In the genomic region with DNA sequence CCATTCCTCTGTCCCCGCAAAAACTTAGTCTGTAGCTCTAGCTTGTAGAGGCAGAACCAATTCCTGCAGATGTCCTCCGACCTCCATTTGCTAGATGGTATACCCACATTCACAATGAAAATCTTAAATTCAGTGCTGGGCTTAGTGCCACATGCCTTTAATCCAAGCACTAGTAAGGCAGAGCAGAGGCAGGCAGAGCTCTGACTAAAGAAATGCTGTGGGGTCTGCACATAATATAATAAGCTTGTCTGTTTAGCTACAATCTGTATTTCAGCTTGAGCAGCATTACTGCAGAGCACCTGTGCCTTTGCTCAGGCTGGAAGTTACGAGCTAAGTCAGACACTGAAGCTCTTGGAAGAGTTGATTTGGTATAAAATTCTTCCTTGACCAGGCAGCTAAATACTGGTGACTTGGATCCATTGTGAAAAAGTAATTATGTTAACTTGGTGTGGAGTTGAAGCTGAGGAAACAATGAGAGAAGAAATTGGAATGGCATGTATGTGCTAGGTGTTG, we compare ENCODE assay signal across 23 mouse cellular contexts. TPM values are rescaled to one million over a fixed set of nuclear protein-coding genes. Genes with fewer than 3 reads are reported as not detected.
A peak's percentile ranks its signal among the peaks of the same experiment; 100 is the strongest.
DNase-seq lines count a peak whose midpoint lies in the region; ATAC-seq lines count a peak whose summit lies in the region.
"Had no signal": no experiment of that assay in that cellular context is flagged by ENCODE, and none has a peak within 500 bp of the region (broad histone marks: within the 10 kb centered on the region; RNA-seq: fewer than 3 reads in every experiment).

No protein-coding gene starts in this region.

- no peaks in the 10 kb centered on the region for H3K27me3 ChIP-seq in forebrain, embryonic 11.5 days (ENCODE audit: control insufficient read depth, insufficient read depth, low read length)
- H3K27me3 ChIP-seq in forebrain, embryonic 10.5 days (ENCODE audit: poor library complexity, severe bottlenecking): no peaks in the 10 kb centered on the region
- no peaks in the 10 kb centered on the region for H3K27me3 ChIP-seq in heart, embryonic 16.5 days (ENCODE audit: control insufficient read depth, insufficient read depth, low read length)
- H3K27me3 ChIP-seq in neural tube, embryonic 14.5 days (ENCODE audit: control insufficient read depth, insufficient read depth, low read length): no peaks in the 10 kb centered on the region
- H3K27me3 ChIP-seq: embryonic facial prominence, embryonic 15.5 days; hindbrain, embryonic 13.5 days; intestine, embryonic 15.5 days; kidney, embryonic 15.5 days; limb, embryonic 12.5 days; liver, embryonic 12.5 days; lung, embryonic 15.5 days; neural tube, embryonic 12.5 days; Patski had no signal

- no peak overlapping the region for H3K9ac ChIP-seq in forebrain, embryonic 11.5 days (ENCODE audit: low read length)
- H3K9ac ChIP-seq in heart, embryonic 16.5 days (ENCODE audit: low read length): no peak overlapping the region
- no peak overlapping the region for H3K9ac ChIP-seq in neural tube, embryonic 14.5 days (replicated peaks; ENCODE audit: low read depth, low read length)
- H3K9ac ChIP-seq: embryonic facial prominence, embryonic 15.5 days; hindbrain, embryonic 13.5 days; intestine, embryonic 15.5 days; kidney, embryonic 15.5 days; limb, embryonic 12.5 days; liver, embryonic 12.5 days; lung, embryonic 15.5 days; neural tube, embryonic 12.5 days had no signal

- H3K9me3 ChIP-seq in forebrain, embryonic 11.5 days (ENCODE audit: control insufficient read depth, low read length): no peaks in the 10 kb centered on the region
- H3K9me3 ChIP-seq in forebrain, embryonic 10.5 days: no peaks in the 10 kb centered on the region
- H3K9me3 ChIP-seq in heart, embryonic 16.5 days (replicated peaks; ENCODE audit: control insufficient read depth, low read length): no peaks in the 10 kb centered on the region
- no peaks in the 10 kb centered on the region for H3K9me3 ChIP-seq in neural tube, embryonic 14.5 days (ENCODE audit: control insufficient read depth, low read length)
- H3K9me3 ChIP-seq: embryonic facial prominence, embryonic 15.5 days; hindbrain, embryonic 13.5 days; intestine, embryonic 15.5 days; kidney, embryonic 15.5 days; limb, embryonic 12.5 days; liver, embryonic 12.5 days; lung, embryonic 15.5 days; neural tube, embryonic 12.5 days had no signal

- WGBS in forebrain, embryonic 11.5 days: 84% methylated on average over 3 of the region's 3 CpGs
- WGBS in forebrain, embryonic 10.5 days: 81% methylated on average over 3 of the region's 3 CpGs
- WGBS in heart, embryonic 16.5 days: 71% methylated on average over 3 of the region's 3 CpGs
- WGBS in neural tube, embryonic 14.5 days: 73% methylated on average over 3 of the region's 3 CpGs

- no peak overlapping the region for H3K27ac ChIP-seq in forebrain, embryonic 11.5 days (ENCODE audit: low read depth, low read length)
- H3K27ac ChIP-seq in forebrain, embryonic 10.5 days: no peak overlapping the region
- peak overlapping the region; percentile 35; the same call in 1 of the 2 replicates for H3K27ac ChIP-seq in heart, embryonic 16.5 days (ENCODE audit: low read length)
- H3K27ac ChIP-seq in neural tube, embryonic 14.5 days (ENCODE audit: low read depth, low read length): no peak overlapping the region
- H3K27ac ChIP-seq: embryonic facial prominence, embryonic 15.5 days; hindbrain, embryonic 13.5 days; intestine, embryonic 15.5 days; kidney, embryonic 15.5 days; limb, embryonic 12.5 days; liver, embryonic 12.5 days; lung, embryonic 15.5 days; neural tube, embryonic 12.5 days had no signal

- no peaks in the 10 kb centered on the region for H3K4me1 ChIP-seq in forebrain, embryonic 11.5 days (replicated peaks; ENCODE audit: control insufficient read depth, insufficient read depth, low read length)
- no peaks in the 10 kb centered on the region for H3K4me1 ChIP-seq in forebrain, embryonic 10.5 days
- peaks cover 10% of the 10 kb centered on the region for H3K4me1 ChIP-seq in heart, embryonic 16.5 days (ENCODE audit: control insufficient read depth, insufficient read depth, low read length)
- H3K4me1 ChIP-seq in neural tube, embryonic 14.5 days (ENCODE audit: control insufficient read depth, insufficient read depth, low read length): no peaks in the 10 kb centered on the region
- H3K4me1 ChIP-seq: embryonic facial prominence, embryonic 15.5 days; hindbrain, embryonic 13.5 days; intestine, embryonic 15.5 days; limb, embryonic 12.5 days; lung, embryonic 15.5 days had no signal

- peaks cover 7% of the 10 kb centered on the region; the same call in 1 of the 2 replicates for H3K36me3 ChIP-seq in forebrain, embryonic 11.5 days (ENCODE audit: control insufficient read depth, insufficient read depth, low read length)
- peaks cover 95% of the 10 kb centered on the region for H3K36me3 ChIP-seq in forebrain, embryonic 10.5 days (replicated peaks)
- peaks cover 50% of the 10 kb centered on the region for H3K36me3 ChIP-seq in heart, embryonic 16.5 days (ENCODE audit: control insufficient read depth, insufficient read depth)
- peaks cover 57% of the 10 kb centered on the region for H3K36me3 ChIP-seq in neural tube, embryonic 14.5 days (ENCODE audit: control insufficient read depth, insufficient read depth, low read length)

- DNase-seq in forebrain, embryonic 11.5 days (ENCODE audit: low spot score): peak; percentile 44
- DNase-seq in forebrain, embryonic 10.5 days (ENCODE audit: extremely low spot score, low spot score): no peak
- DNase-seq in heart, adult 9 months (ENCODE audit: low spot score in 2 of 2): no peak
- peak; percentile 28 for DNase-seq in ZHBTc4 (ENCODE audit: low read depth, low spot score)
- no peak for DNase-seq in kidney, postnatal 10 days
- DNase-seq: adrenal gland, postnatal 25 days; cerebellum, adult 11 months; cerebellum, postnatal 10 days; heart, postnatal 14 days had no signal

- no peak overlapping the region for H3K4me3 ChIP-seq in forebrain, embryonic 11.5 days (ENCODE audit: low read depth, low read length)
- no peak overlapping the region for H3K4me3 ChIP-seq in forebrain, embryonic 10.5 days
- H3K4me3 ChIP-seq in heart, embryonic 16.5 days (ENCODE audit: low read length): no peak overlapping the region
- no peak overlapping the region for H3K4me3 ChIP-seq in neural tube, embryonic 14.5 days (ENCODE audit: low read depth, low read length)
- H3K4me3 ChIP-seq: embryonic facial prominence, embryonic 15.5 days; hindbrain, embryonic 13.5 days; intestine, embryonic 15.5 days; kidney, embryonic 15.5 days; limb, embryonic 12.5 days; liver, embryonic 12.5 days; lung, embryonic 15.5 days; neural tube, embryonic 12.5 days had no signal

- no peak overlapping the region for H3K4me2 ChIP-seq in forebrain, embryonic 11.5 days (ENCODE audit: low read depth, low read length, severe bottlenecking)
- H3K4me2 ChIP-seq in heart, embryonic 16.5 days (ENCODE audit: low read depth, low read length): no peak overlapping the region
- no peak overlapping the region for H3K4me2 ChIP-seq in neural tube, embryonic 14.5 days (ENCODE audit: low read depth, low read length)
- H3K4me2 ChIP-seq: embryonic facial prominence, embryonic 15.5 days; hindbrain, embryonic 13.5 days; intestine, embryonic 15.5 days; kidney, embryonic 15.5 days; limb, embryonic 12.5 days; liver, embryonic 12.5 days; lung, embryonic 15.5 days; neural tube, embryonic 12.5 days had no signal

- no peak for ATAC-seq in forebrain, embryonic 11.5 days (replicated peaks; ENCODE audit: low FRiP score)
- no peak for ATAC-seq in heart, embryonic 16.5 days (replicated peaks; ENCODE audit: extremely low read depth, insufficient read depth, low FRiP score)
- ATAC-seq in neural tube, embryonic 14.5 days (ENCODE audit: low read depth): 0 out of 2 replicates have a peak, but pooled peaks have one; percentile 19
- ATAC-seq: activated CD4-positive, CD25-positive, alpha-beta regulatory T cell, adult 4 months; intestine, embryonic 15.5 days; liver, embryonic 12.5 days; midbrain, embryonic 16.5 days; Patski had no signal

RNA-seq across cellular contexts. Expression of a gene that starts 10.4 kb away (rescaled TPM):
- polyA plus RNA-seq in forebrain, embryonic 11.5 days (2014; fragmentation: Nextera tagmentation; extraction: Ambion mirVana): 833 and 855 TPM in 2 replicates
- polyA plus RNA-seq in forebrain, embryonic 10.5 days (2016; fragmentation: Nextera tagmentation; extraction: Ambion mirVana): 634 and 666 TPM in 2 replicates
- polyA plus RNA-seq in heart, embryonic 16.5 days (2015; fragmentation: Nextera tagmentation; extraction: Ambion mirVana): 229 and 252 TPM in 2 replicates
- polyA plus RNA-seq in neural tube, embryonic 14.5 days (2014; fragmentation: Nextera tagmentation; extraction: Ambion mirVana): 441 and 486 TPM in 2 replicates

RNA-seq across cellular contexts. Expression of a gene that starts 33.0 kb away (rescaled TPM):
- 0.47 TPM in 1 of 2 replicates, not detected in the other for polyA plus RNA-seq in forebrain, embryonic 11.5 days (2014; fragmentation: Nextera tagmentation; extraction: Ambion mirVana)
- 0.23 and 0.57 TPM in 2 replicates for polyA plus RNA-seq in forebrain, embryonic 10.5 days (2016; fragmentation: Nextera tagmentation; extraction: Ambion mirVana)
- not detected in 2 replicates for polyA plus RNA-seq in heart, embryonic 16.5 days (2015; fragmentation: Nextera tagmentation; extraction: Ambion mirVana)
- polyA plus RNA-seq in neural tube, embryonic 14.5 days (2014; fragmentation: Nextera tagmentation; extraction: Ambion mirVana): 0.81 and 0.92 TPM in 2 replicates
- polyA plus RNA-seq: activated CD4-positive, CD25-positive, alpha-beta regulatory T cell, adult 4 months; C2C12; limb, embryonic 12.5 days; neural tube, embryonic 12.5 days; Patski had no signal

RNA-seq across cellular contexts. Expression of a gene that starts 43.7 kb away (rescaled TPM):
- polyA plus RNA-seq in forebrain, embryonic 11.5 days (2014; fragmentation: Nextera tagmentation; extraction: Ambion mirVana): 23.9 and 26.7 TPM in 2 replicates
- 23.1 and 24.0 TPM in 2 replicates for polyA plus RNA-seq in forebrain, embryonic 10.5 days (2016; fragmentation: Nextera tagmentation; extraction: Ambion mirVana)
- 31.1 and 33.4 TPM in 2 replicates for polyA plus RNA-seq in heart, embryonic 16.5 days (2015; fragmentation: Nextera tagmentation; extraction: Ambion mirVana)
- 25.6 and 31.9 TPM in 2 replicates for polyA plus RNA-seq in neural tube, embryonic 14.5 days (2014; fragmentation: Nextera tagmentation; extraction: Ambion mirVana)

Comparison
In these comparisons a context has a peak if more than half of its experiments do, and no peak if none do; other contexts are left out.
1. DNase-seq: peak in forebrain, embryonic 11.5 days (single experiment) and ZHBTc4 (single experiment); none in forebrain, embryonic 10.5 days (single experiment), heart, adult 9 months (0 of 2) and kidney, postnatal 10 days (single experiment).